Comparison of ENCODE assay signal across 9 mouse cellular contexts in genomic region chr16:29254325-29254724, GRCm38 (mm10). TPM values are rescaled to one million over a fixed set of nuclear protein-coding genes. Genes with fewer than 3 reads are reported as not detected.
"Had no signal": no experiment of that assay in that cellular context is flagged by ENCODE, and none has a peak within 500 bp of the region (broad histone marks: within the 10 kb centered on the region; RNA-seq: fewer than 3 reads in every experiment).

No protein-coding gene starts in this region.

- DNase-seq: kidney, adult 2 months; kidney, postnatal 25 days; layer of hippocampus, adult 9-11 months; retina, postnatal 1 day; right cerebral cortex, postnatal 25 days; spleen, adult 18-20 months; thymus, postnatal 25 days had no signal

RNA-seq across cellular contexts. Expression of gene Hrasls, which starts 44.8 kb away (rescaled TPM):
- total RNA-seq: monocyte, adult 5-6 weeks; neutrophil, adult 5-6 weeks had no signal
